Mouse (Mus musculus): Measurements from ENCODE around the gene Cym. TPM values are rescaled to one million over a fixed set of nuclear protein-coding genes. Genes with fewer than 3 reads are reported as not detected.

The Cym gene
- polyA plus RNA-seq (2015; fragmentation: Nextera tagmentation; extraction: Ambion mirVana), result 0.93 and 1.2 TPM in 2 replicates

DNA sequence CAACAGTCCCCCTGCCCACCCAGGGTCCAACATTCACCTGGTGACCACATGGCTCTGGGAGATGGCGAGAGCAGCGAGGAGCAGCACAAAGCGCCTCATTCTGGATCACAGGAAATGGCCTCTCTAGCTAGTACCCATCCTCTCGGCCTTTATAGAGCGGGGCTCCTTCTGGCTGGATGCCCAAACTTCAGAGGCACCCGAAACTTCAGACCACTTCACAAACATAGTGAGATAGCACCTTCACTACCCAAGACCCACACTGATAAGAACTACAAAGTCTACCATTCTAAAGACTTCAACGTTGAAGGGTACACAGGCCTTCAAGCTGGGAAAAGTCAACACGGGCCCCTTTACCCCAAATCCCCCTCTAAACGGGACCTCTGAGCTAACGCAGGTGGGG, at the start of gene Cym:
Gene Cym (minus strand): TSS at position 125 of the 400 bp plus-strand sequence.
- H3K4me2 ChIP-seq (ENCODE audit: low read length), result no peak within 1 kb of the TSS
- no peak for DNase-seq (ENCODE audit: low spot score)
- 77% methylated on average over 10 of the region's 10 CpGs for WGBS

GRCm38 (mm10) chr3:107266814-107267345, 45.3 kb upstream of the Cym start:
- no peaks in the 10 kb centered on the region for H3K4me1 ChIP-seq (replicated peaks; ENCODE audit: insufficient read depth, low read length)
- TF ChIP-seq CTCF (IDR thresholded peaks at IDR 0.05; ENCODE audit: low read depth), result no peak
- H3K27ac ChIP-seq, result no peak overlapping the region
- H3K4me2 ChIP-seq (ENCODE audit: low read length), result no peak overlapping the region
- H3K36me3 ChIP-seq (ENCODE audit: insufficient read depth, low read length), result no peaks in the 10 kb centered on the region
- H3K4me3 ChIP-seq (replicated peaks; ENCODE audit: low read depth, low read length), result no peak overlapping the region
- H3K27me3 ChIP-seq (ENCODE audit: insufficient read depth, low read length), result no peaks in the 10 kb centered on the region
- DNase-seq (ENCODE audit: low spot score), result no peak
- no peak for ATAC-seq (replicated peaks; ENCODE audit: low FRiP score, low read depth)
- 69% methylated on average over 2 of the region's 2 CpGs for WGBS
- H3K9ac ChIP-seq (ENCODE audit: low read depth, low read length), result no peak overlapping the region
- H3K9me3 ChIP-seq (replicated peaks; ENCODE audit: low read length), result no peaks in the 10 kb centered on the region

More for the DNA sequence above, at the start of gene Cym:
- no peaks in the 10 kb centered on the region for H3K36me3 ChIP-seq (ENCODE audit: insufficient read depth, low read length)
- H3K4me1 ChIP-seq (replicated peaks; ENCODE audit: insufficient read depth, low read length), result no peaks in the 10 kb centered on the region
- ATAC-seq (replicated peaks; ENCODE audit: low FRiP score, low read depth), result no peak
- H3K27ac ChIP-seq, result no peak within 1 kb of the TSS
- H3K9me3 ChIP-seq (replicated peaks; ENCODE audit: low read length), result no peaks in the 10 kb centered on the region
- H3K27me3 ChIP-seq (ENCODE audit: insufficient read depth, low read length), result no peaks in the 10 kb centered on the region
- no peak within 1 kb of the TSS for H3K9ac ChIP-seq (ENCODE audit: low read depth, low read length)
- TF ChIP-seq CTCF (IDR thresholded peaks at IDR 0.05; ENCODE audit: low read depth), result no peak
- H3K4me3 ChIP-seq (replicated peaks; ENCODE audit: low read depth, low read length), result no peak within 1 kb of the TSS

GRCm38 (mm10) chr3:107261851-107262165, 40.3 kb upstream of the Cym start:
- H3K4me1 ChIP-seq (replicated peaks; ENCODE audit: insufficient read depth, low read length), result no peaks in the 10 kb centered on the region
- no peaks in the 10 kb centered on the region for H3K9me3 ChIP-seq (replicated peaks; ENCODE audit: low read length)
- no peak for DNase-seq (ENCODE audit: low spot score)
- whole genome bisulfite sequencing, result 26% methylated on average over 7 of the region's 7 CpGs
- no peak overlapping the region for H3K9ac ChIP-seq (ENCODE audit: low read depth, low read length)
- no peak overlapping the region for H3K4me3 ChIP-seq (replicated peaks; ENCODE audit: low read depth, low read length)
- H3K27me3 ChIP-seq (ENCODE audit: insufficient read depth, low read length), result no peaks in the 10 kb centered on the region
- H3K4me2 ChIP-seq (ENCODE audit: low read length), result no peak overlapping the region
- no peak for ATAC-seq (replicated peaks; ENCODE audit: low FRiP score, low read depth)
- H3K36me3 ChIP-seq (ENCODE audit: insufficient read depth, low read length), result no peaks in the 10 kb centered on the region
- no peak overlapping the region for H3K27ac ChIP-seq
- no peak for TF ChIP-seq CTCF (IDR thresholded peaks at IDR 0.05; ENCODE audit: low read depth)

DNA sequence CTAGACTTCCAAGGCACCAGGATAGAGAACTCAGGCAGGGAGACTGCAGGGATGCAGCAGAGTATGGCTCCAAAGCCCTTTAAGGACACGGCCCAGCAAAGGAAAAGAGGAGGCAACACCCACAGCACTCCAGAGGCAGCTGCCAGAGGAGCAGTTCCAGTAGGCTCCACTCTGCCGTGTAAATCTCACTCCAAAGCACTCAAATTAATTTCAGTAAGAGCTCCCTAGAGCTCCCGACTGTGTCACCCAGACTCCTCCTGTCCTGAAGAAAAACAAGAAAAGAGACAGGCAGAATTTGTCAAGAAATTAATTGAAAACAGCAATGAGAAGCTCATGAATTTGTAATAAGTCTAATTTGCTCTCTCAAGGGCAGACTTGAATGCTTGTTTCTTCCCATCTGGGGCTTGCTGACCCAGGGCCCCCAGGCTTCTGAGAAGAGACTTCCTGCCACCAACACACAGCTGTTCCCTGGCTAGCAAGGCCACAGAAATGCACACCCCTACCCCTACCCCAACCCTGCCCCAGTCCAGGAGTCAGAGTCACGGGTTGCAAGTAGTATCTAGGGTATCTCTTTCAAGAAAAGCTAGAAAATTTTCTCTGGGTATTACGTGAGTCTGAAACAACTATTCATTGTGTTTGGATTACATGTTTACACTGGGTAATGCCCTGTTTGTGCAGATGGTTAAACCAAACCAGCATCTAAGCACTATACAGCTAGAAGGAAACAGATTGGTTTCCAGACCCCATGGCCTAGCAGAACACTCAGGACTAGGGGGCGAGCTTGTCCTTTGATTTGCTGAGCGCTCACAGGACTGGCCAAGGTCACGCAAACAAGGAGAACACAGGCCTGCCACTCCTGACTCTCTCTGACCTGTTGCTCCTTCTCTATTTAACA, 39.7 kb upstream of the Cym start:
- no peaks in the 10 kb centered on the region for H3K9me3 ChIP-seq (replicated peaks; ENCODE audit: low read length)
- no peak for ATAC-seq (replicated peaks; ENCODE audit: low FRiP score, low read depth)
- no peak overlapping the region for H3K27ac ChIP-seq

DNA sequence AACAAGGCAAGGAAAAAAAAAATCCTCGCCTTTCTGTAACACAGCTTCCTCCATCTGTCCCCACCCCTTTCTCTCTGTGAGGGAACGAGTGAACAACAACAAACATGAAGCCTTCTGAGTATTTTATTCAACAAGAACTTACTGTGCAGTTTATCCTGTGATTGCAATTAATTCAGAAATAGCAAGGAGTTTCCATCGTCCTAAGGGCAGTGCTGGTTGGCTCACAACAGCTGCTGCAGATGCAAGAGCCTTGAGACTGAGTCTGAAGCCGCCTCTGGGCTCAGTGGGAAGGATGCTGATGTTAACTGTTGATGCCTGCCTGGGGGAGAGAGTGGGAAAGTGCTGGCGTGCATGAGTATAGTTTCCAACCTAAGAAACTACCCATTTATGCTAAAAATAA, 36.4 kb upstream of the Cym start:
- no peaks in the 10 kb centered on the region for H3K27me3 ChIP-seq (ENCODE audit: insufficient read depth, low read length)
- H3K27ac ChIP-seq, result no peak overlapping the region
- ATAC-seq (replicated peaks; ENCODE audit: low FRiP score, low read depth) (no peak), DNase-seq (ENCODE audit: low spot score) (no peak)
- no peak for TF ChIP-seq CTCF (IDR thresholded peaks at IDR 0.05; ENCODE audit: low read depth)
- no peaks in the 10 kb centered on the region for H3K9me3 ChIP-seq (replicated peaks; ENCODE audit: low read length)
- no peak overlapping the region for H3K9ac ChIP-seq (ENCODE audit: low read depth, low read length)
- no peak overlapping the region for H3K4me3 ChIP-seq (replicated peaks; ENCODE audit: low read depth, low read length)
- no peaks in the 10 kb centered on the region for H3K36me3 ChIP-seq (ENCODE audit: insufficient read depth, low read length)
- H3K4me1 ChIP-seq (replicated peaks; ENCODE audit: insufficient read depth, low read length), result no peaks in the 10 kb centered on the region
- no peak overlapping the region for H3K4me2 ChIP-seq (ENCODE audit: low read length)
- 56% methylated on average over 5 of the region's 5 CpGs for WGBS

More for the DNA sequence above, 39.7 kb upstream of the Cym start:
- H3K9ac ChIP-seq (ENCODE audit: low read depth, low read length), result no peak overlapping the region
- no peak overlapping the region for H3K4me3 ChIP-seq (replicated peaks; ENCODE audit: low read depth, low read length)
- TF ChIP-seq CTCF (IDR thresholded peaks at IDR 0.05; ENCODE audit: low read depth), result no peak; the same call in 1 of the 2 replicates
- peak; percentile 19 for DNase-seq (ENCODE audit: low spot score)
- no peak overlapping the region for H3K4me2 ChIP-seq (ENCODE audit: low read length)
- H3K27me3 ChIP-seq (ENCODE audit: insufficient read depth, low read length), result no peaks in the 10 kb centered on the region
- H3K36me3 ChIP-seq (ENCODE audit: insufficient read depth, low read length), result no peaks in the 10 kb centered on the region
- 33% methylated on average over 8 of the region's 8 CpGs for WGBS
- no peaks in the 10 kb centered on the region for H3K4me1 ChIP-seq (replicated peaks; ENCODE audit: insufficient read depth, low read length)

DNA sequence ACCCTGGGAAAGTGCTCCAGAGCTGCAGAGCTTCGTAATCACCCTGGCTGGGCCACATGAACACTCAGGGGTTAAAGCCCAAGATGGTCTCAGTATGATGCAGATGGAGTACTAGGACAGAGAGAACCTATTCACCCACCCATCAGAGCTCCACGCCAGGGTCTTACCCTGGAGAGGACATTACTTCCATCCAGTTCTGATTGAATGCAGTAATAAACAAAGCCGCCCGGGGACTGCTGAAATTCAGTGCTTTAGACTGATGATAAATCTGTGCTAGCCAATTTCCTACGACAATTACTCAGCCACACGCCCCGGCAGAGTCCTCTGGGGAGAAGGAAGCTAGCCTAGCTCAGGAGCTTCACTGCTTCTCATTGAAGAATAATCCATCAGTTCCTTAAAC, 35.2 kb upstream of the Cym start:
- Histone ChIP-seq H3K4me2 (ENCODE audit: low read length) (no peak overlapping the region), H3K9me3 (replicated peaks; ENCODE audit: low read length) (no peaks in the 10 kb centered on the region), H3K4me3 (replicated peaks; ENCODE audit: low read depth, low read length) (no peak overlapping the region), H3K27ac (no peak overlapping the region), H3K9ac (ENCODE audit: low read depth, low read length) (no peak overlapping the region), H3K36me3 (ENCODE audit: insufficient read depth, low read length) (no peaks in the 10 kb centered on the region), H3K27me3 (ENCODE audit: insufficient read depth, low read length) (no peaks in the 10 kb centered on the region), H3K4me1 (replicated peaks; ENCODE audit: insufficient read depth, low read length) (no peaks in the 10 kb centered on the region)
- WGBS, result 53% methylated on average over 7 of the region's 7 CpGs
- no peak for ATAC-seq (replicated peaks; ENCODE audit: low FRiP score, low read depth)
- no peak for TF ChIP-seq CTCF (IDR thresholded peaks at IDR 0.05; ENCODE audit: low read depth)
- peak; percentile 25 for DNase-seq (ENCODE audit: low spot score)

All from kidney, postnatal 0 days (tissue).